Mouse (Mus musculus) heart, embryonic 14.5 days (tissue): Measurements from ENCODE around the gene Clk2. TPM values are rescaled to one million over a fixed set of nuclear protein-coding genes. Genes with fewer than 3 reads are reported as not detected.
A peak's percentile ranks its signal among the peaks of the same experiment; 100 is the strongest.

Source experiments
- ATAC-seq: fragments of 200-750 bp; cut with Nextera tagmentation; 2 replicates; pipeline ENCODE4 v1.8.0; 2017; ENCODE audit warnings: low read depth, moderate TSS enrichment; ENCODE audit not compliant: insufficient number of reproducible peaks, insufficient read depth, low FRiP score
- H3K27ac ChIP-seq, 2 experiments: fragments of 200-500 bp in 1 of 2; fragments of 300-500 bp in 1 of 2; sonication (generic) in 1 of 2; replicated peaks in 1 of 2; 2 replicates each; pipeline ENCODE4 v1.5.1; 2012 to 2014; ENCODE audit warnings: low read depth in 2 of 2, low read length in 2 of 2, control low read depth in 1 of 2, mild to moderate bottlenecking in 1 of 2, mixed read lengths in 1 of 2; ENCODE audit not compliant: control insufficient read depth in 1 of 2, insufficient read depth in 1 of 2
- H3K27me3 ChIP-seq: fragments of 300-500 bp; sonication (generic); 2 replicates; pipeline ENCODE4 v1.6.1; 2014; ENCODE audit warnings: mild to moderate bottlenecking, low read length, control low read depth; ENCODE audit not compliant: control insufficient read depth, insufficient read depth
- H3K36me3 ChIP-seq: fragments of 300-500 bp; sonication (generic); 2 replicates; pipeline ENCODE4 v1.6.1; 2014; ENCODE audit warnings: mild to moderate bottlenecking, control low read depth, low read length, mixed read lengths; ENCODE audit not compliant: control insufficient read depth, insufficient read depth
- H3K4me1 ChIP-seq, 2 experiments: fragments of 200-500 bp in 1 of 2; fragments of 300-500 bp in 1 of 2; sonication (generic) in 1 of 2; 2 replicates each; pipeline ENCODE4 v1.6.1; 2012 to 2014; ENCODE audit warnings: low read length in 2 of 2, control low read depth in 1 of 2, mixed read lengths in 1 of 2; ENCODE audit not compliant: control insufficient read depth in 2 of 2, insufficient read depth in 2 of 2
- H3K4me2 ChIP-seq: fragments of 300-500 bp; sonication (generic); 2 replicates; pipeline ENCODE4 v1.6.1; 2014; ENCODE audit warnings: mild to moderate bottlenecking, low read length
- H3K4me3 ChIP-seq, 2 experiments: fragments of 200-500 bp in 1 of 2; fragments of 300-500 bp in 1 of 2; sonication (generic) in 1 of 2; 2 replicates each; pipeline ENCODE4 v1.5.1; 2012 to 2014; ENCODE audit warnings: low read length in 2 of 2, mild to moderate bottlenecking in 2 of 2, control low read depth in 1 of 2, low read depth in 1 of 2, moderate library complexity in 1 of 2; ENCODE audit not compliant: control insufficient read depth in 1 of 2, insufficient read depth in 1 of 2
- H3K9ac ChIP-seq: fragments of 300-500 bp; sonication (generic); 2 replicates; pipeline ENCODE4 v1.6.1; 2014; ENCODE audit warnings: mild to moderate bottlenecking, low read length
- H3K9me3 ChIP-seq: fragments of 300-500 bp; sonication (generic); 2 replicates; pipeline ENCODE4 v1.6.1; 2016; ENCODE audit warnings: low read length, control low read depth; ENCODE audit not compliant: control insufficient read depth
- WGBS: fragments of 180-500 bp; shearing (Covaris S2); extraction: QIAGEN DNeasy Blood & Tissue Kit; methylation state at CpG from one replicate; pipeline ENCODE4 v1.1.7; 2014; 5-methylcytosine and 5-hydroxymethylcytosine counted together
- polyA plus RNA-seq: library from polyadenylated mRNA; unstranded; fragments of >200 nt; fragmentation: Nextera tagmentation; extraction: Ambion mirVana; gene quantifications from 2 replicates; pipeline ENCODE4 v1.2.1, GENCODE M21; 2014

The Clk2 gene
- polyA plus RNA-seq, 1 experiment from 2014 or later, result 12.4 TPM

- peaks cover 4% of the 10 kb centered on the region in 2 experiments; a peak in 3 of 4 replicates for H3K4me1 ChIP-seq
- H3K27me3 ChIP-seq, result no peaks in the 10 kb centered on the region
- WGBS, result 83% methylated on average over 2 of the region's 2 CpGs
- no peak for ATAC-seq
- no peak overlapping the region for H3K9ac ChIP-seq
- peaks cover 70% of the 10 kb centered on the region for H3K36me3 ChIP-seq
- H3K9me3 ChIP-seq, result no peaks in the 10 kb centered on the region
- H3K27ac ChIP-seq, result no peak overlapping the region
- no peak overlapping the region for H3K4me3 ChIP-seq
- H3K4me2 ChIP-seq, result no peak overlapping the region
These were observed 42.1 kb downstream of the Clk2 start for GRCm38 (mm10) chr3:89206695-89207094.

- Histone ChIP-seq H3K27ac (no peak overlapping the region), H3K9me3 (no peaks in the 10 kb centered on the region), H3K36me3 (peaks cover 73% of the 10 kb centered on the region), H3K4me2 (no peak overlapping the region), H3K9ac (no peak overlapping the region), H3K4me1 (peaks cover 3 to 11% of the 10 kb centered on the region in 2 experiments; a peak in 3 of 4 replicates), H3K4me3 (no peak overlapping the region), H3K27me3 (no peaks in the 10 kb centered on the region)
- 88% methylated on average over 13 of the region's 13 CpGs for WGBS
- no peak for ATAC-seq
These were observed 43.6 kb downstream of the Clk2 start for GRCm38 (mm10) chr3:89208075-89208657.

GRCm38 (mm10) chr3:89208736-89209135 lies 44.1 kb downstream of the Clk2 start:
- Histone ChIP-seq H3K4me3 (no peak overlapping the region), H3K4me1 (peaks cover 0 to 8% of the 10 kb centered on the region in 2 experiments; a peak in 2 of 4 replicates), H3K9me3 (no peaks in the 10 kb centered on the region), H3K27ac (no peak overlapping the region), H3K4me2 (no peak overlapping the region), H3K27me3 (no peaks in the 10 kb centered on the region), H3K9ac (no peak overlapping the region), H3K36me3 (peaks cover 73% of the 10 kb centered on the region)
- 86% methylated on average over 6 of the region's 6 CpGs for WGBS
- no peak for ATAC-seq

GRCm38 (mm10) chr3:89209731-89210130 lies 45.1 kb downstream of the Clk2 start:
- H3K27ac ChIP-seq, result no peak overlapping the region; a peak in 1 of 4 replicates
- H3K9ac ChIP-seq, result no peak overlapping the region
- H3K4me2 ChIP-seq, result no peak overlapping the region
- no peak overlapping the region for H3K4me3 ChIP-seq
- no peaks in the 10 kb centered on the region for H3K27me3 ChIP-seq
- 87% methylated on average over 7 of the region's 7 CpGs for WGBS
- peaks cover 0 to 11% of the 10 kb centered on the region in 2 experiments; a peak in 3 of 4 replicates for H3K4me1 ChIP-seq
- no peaks in the 10 kb centered on the region for H3K9me3 ChIP-seq
- ATAC-seq, result no peak
- H3K36me3 ChIP-seq, result peaks cover 64% of the 10 kb centered on the region

GRCm38 (mm10) chr3:89210162-89210561 lies 45.6 kb downstream of the Clk2 start:
- no peak for ATAC-seq
- 78% methylated on average over 13 of the region's 13 CpGs for WGBS
- peaks cover 2 to 15% of the 10 kb centered on the region in 2 experiments; a peak in 3 of 4 replicates for H3K4me1 ChIP-seq
- no peak overlapping the region for H3K9ac ChIP-seq
- H3K4me3 ChIP-seq, result no peak overlapping the region
- no peaks in the 10 kb centered on the region for H3K27me3 ChIP-seq
- H3K9me3 ChIP-seq, result no peaks in the 10 kb centered on the region
- peak overlapping the region; percentile 30 to 46 for H3K27ac ChIP-seq
- no peak overlapping the region for H3K4me2 ChIP-seq
- H3K36me3 ChIP-seq, result peaks cover 60% of the 10 kb centered on the region

- no peak overlapping the region for H3K4me3 ChIP-seq
- peaks cover 55% of the 10 kb centered on the region for H3K36me3 ChIP-seq
- H3K4me2 ChIP-seq, result no peak overlapping the region
- no peaks in the 10 kb centered on the region for H3K9me3 ChIP-seq
- H3K27me3 ChIP-seq, result no peaks in the 10 kb centered on the region
- 62% methylated on average over 7 of the region's 7 CpGs for WGBS
- H3K27ac ChIP-seq, result peak overlapping the region in 1 of 2 experiments; percentile 30; a peak in 2 of 4 replicates
- ATAC-seq, result no peak
- H3K4me1 ChIP-seq, result peaks cover 8 to 21% of the 10 kb centered on the region in 2 experiments
- no peak overlapping the region for H3K9ac ChIP-seq
These were observed 46.1 kb downstream of the Clk2 start for GRCm38 (mm10) chr3:89210731-89211130.

GRCm38 (mm10) chr3:89213803-89214530 lies 49.4 kb downstream of the Clk2 start:
- H3K27ac ChIP-seq, result peak overlapping the region; percentile 90 to 94
- peak overlapping the region; percentile 85 to 92 for H3K4me3 ChIP-seq
- H3K9ac ChIP-seq, result peak overlapping the region; percentile 75
- peak; percentile 89 for ATAC-seq
- H3K27me3 ChIP-seq, result no peaks in the 10 kb centered on the region
- H3K36me3 ChIP-seq, result peaks cover 22% of the 10 kb centered on the region
- no peaks in the 10 kb centered on the region for H3K9me3 ChIP-seq
- H3K4me1 ChIP-seq, result peaks cover 8 to 22% of the 10 kb centered on the region in 2 experiments
- WGBS, result under 1% methylated on average over 68 of the region's 69 CpGs
- peak overlapping the region; percentile 71 for H3K4me2 ChIP-seq
